Mouse (Mus musculus) CD8-positive naive resting alpha-beta T cell, adult 2 months (primary cell): ENCODE results near the gene Btbd7.

ENCODE experiments used
- DNase-seq, 2 experiments: peaks; one replicate each; pipeline ENCODE4 v3.0.0; 2022; ENCODE audit warnings: low read depth in 2 of 2, low spot score in 2 of 2

The Btbd7 gene

GRCm38 (mm10) chr12:102878031-102878823, at the start of gene Btbd7:
TSS of gene Btbd7 (minus strand) at chr12:102878471.
- DNase-seq: peak; percentile 90 to 94

- DNase-seq: no peak
Observed at GRCm38 (mm10) chr12:102916073-102916472, 37.8 kb upstream of the Btbd7 start.

- no peak for DNase-seq
Observed at GRCm38 (mm10) chr12:102908191-102908590, 29.9 kb upstream of the Btbd7 start.

- no peak for DNase-seq
Observed at GRCm38 (mm10) chr12:102899091-102899490, 20.8 kb upstream of the Btbd7 start, which contains the start of gene Cox8c. TSS of gene Cox8c (plus strand) at chr12:102899316.

- DNase-seq: no peak
Observed at GRCm38 (mm10) chr12:102888568-102888967, 10.3 kb upstream of the Btbd7 start.

GRCm38 (mm10) chr12:102887366-102887765, 9.1 kb upstream of the Btbd7 start:
- DNase-seq: no peak

GRCm38 (mm10) chr12:102885735-102886134, 7.5 kb upstream of the Btbd7 start:
- no peak for DNase-seq

GRCm38 (mm10) chr12:102878901-102879300, 630 bp upstream of the Btbd7 start:
- DNase-seq: no peak

- DNase-seq: peak; percentile 38 to 42
Observed at GRCm38 (mm10) chr12:102877301-102878030, 805 bp downstream of the Btbd7 start.

GRCm38 (mm10) chr12:102870527-102870926, 7.7 kb downstream of the Btbd7 start:
- no peak for DNase-seq

- no peak for DNase-seq
Observed at GRCm38 (mm10) chr12:102869802-102870201, 8.5 kb downstream of the Btbd7 start.

GRCm38 (mm10) chr12:102860806-102861205, 17.5 kb downstream of the Btbd7 start:
- no peak for DNase-seq

GRCm38 (mm10) chr12:102838271-102838670, 40.0 kb downstream of the Btbd7 start:
- DNase-seq: no peak

- DNase-seq: no peak
Observed at GRCm38 (mm10) chr12:102832746-102833300, 45.4 kb downstream of the Btbd7 start.

- DNase-seq: no peak
Observed at GRCm38 (mm10) chr12:102831888-102832287, 46.4 kb downstream of the Btbd7 start.

- no peak for DNase-seq
Observed at GRCm38 (mm10) chr12:102827119-102827518, 51.2 kb downstream of the Btbd7 start.

- no peak for DNase-seq
Observed at GRCm38 (mm10) chr12:102826399-102826798, 51.9 kb downstream of the Btbd7 start.

GRCm38 (mm10) chr12:102814858-102815257, 63.4 kb downstream of the Btbd7 start:
- DNase-seq: no peak

GRCm38 (mm10) chr12:102799528-102799927, 78.7 kb downstream of the Btbd7 start:
- no peak for DNase-seq

GRCm38 (mm10) chr12:102787927-102788326, 90.3 kb downstream of the Btbd7 start:
- DNase-seq: no peak

GRCm38 (mm10) chr12:102785593-102785985, 92.7 kb downstream of the Btbd7 start:
- DNase-seq: no peak
